Mouse (Mus musculus) bone marrow, adult 2 months (tissue): ENCODE measurements around the gene Nup62.

Experiments used
- CTCF ChIP-seq: fragments of 200-500 bp; IDR thresholded peaks from 2 replicates; pipeline ENCODE4 v1.5.1; 2011; ENCODE audit warnings: low read length, control low read depth; ENCODE audit not compliant: control insufficient read depth, insufficient read depth
- POLR2A ChIP-seq: fragments of 200-500 bp; IDR thresholded peaks from 2 replicates; pipeline ENCODE4 v1.6.1; 2011; ENCODE audit warnings: low read depth, mild to moderate bottlenecking, control low read depth, low read length, borderline replicate concordance; ENCODE audit not compliant: control insufficient read depth

DNA sequence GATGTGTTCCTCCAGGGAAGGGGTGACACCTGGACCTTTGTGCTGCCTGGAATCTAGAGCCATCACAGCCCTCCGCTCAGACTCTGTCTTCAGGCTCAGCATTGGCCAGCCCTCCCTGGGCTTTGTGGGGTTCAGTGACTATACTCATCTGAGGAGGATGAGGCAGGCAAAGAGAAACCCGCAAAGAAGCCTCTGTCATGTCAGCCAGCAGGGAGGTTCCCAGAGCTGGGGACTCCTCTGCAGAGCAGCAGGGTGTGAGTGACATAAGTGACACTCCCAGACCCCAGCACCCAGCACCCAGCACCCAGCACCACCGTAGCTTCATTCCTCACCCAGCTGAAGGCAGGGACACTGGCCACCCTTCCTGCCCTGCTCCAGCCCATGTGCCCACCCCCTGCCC lies 26.4 kb upstream of the Nup62 start:
- TF ChIP-seq POLR2A (no peak), CTCF (no peak)
